Mouse (Mus musculus) olfactory bulb, adult 2 months (tissue): ENCODE measurements around the gene Dnah1. TPM values are rescaled to one million over a fixed set of nuclear protein-coding genes. Genes with fewer than 3 reads are reported as not detected.

Source experiments
- H3K27ac ChIP-seq: fragments of 200-500 bp; 2 replicates; pipeline ENCODE4 v1.5.1; 2012; ENCODE audit warnings: low read depth, low read length; ENCODE audit not compliant: insufficient read depth
- H3K4me1 ChIP-seq: fragments of 200-500 bp; 2 replicates; pipeline ENCODE4 v1.6.1; 2012; ENCODE audit warnings: low read length; ENCODE audit not compliant: control insufficient read depth, insufficient read depth
- H3K4me3 ChIP-seq: fragments of 200-500 bp; 2 replicates; pipeline ENCODE4 v1.5.1; 2012; ENCODE audit warnings: mild to moderate bottlenecking, low read depth, low read length, moderate library complexity; ENCODE audit not compliant: insufficient read depth
- CTCF ChIP-seq: fragments of 200-500 bp; IDR thresholded peaks from 2 replicates; pipeline ENCODE4 v1.5.1; 2012; ENCODE audit warnings: low read depth, mild to moderate bottlenecking, low read length, moderate library complexity; ENCODE audit not compliant: insufficient read depth
- POLR2A ChIP-seq: fragments of 200-500 bp; IDR thresholded peaks from 2 replicates; pipeline ENCODE4 v1.6.1; 2012; ENCODE audit warnings: mild to moderate bottlenecking, low read depth, low read length, moderate library complexity; ENCODE audit not compliant: insufficient read depth
- WGBS: fragments of 180-500 bp; shearing (Covaris S2); methylation state at CpG from one replicate; pipeline ENCODE4 v1.1.7; 2018; 5-methylcytosine and 5-hydroxymethylcytosine counted together
- polyA plus RNA-seq: library from polyadenylated mRNA; stranded (reverse); fragments of >200 nt; gene quantifications from 2 replicates; pipeline ENCODE4 v1.2.4, GENCODE M21; 2012; ENCODE audit warnings: low replicate concordance; ENCODE audit not compliant: missing spikeins, insufficient read depth, insufficient read length

Gene Dnah1
- polyA plus RNA-seq, 1 experiment = not detected

DNA sequence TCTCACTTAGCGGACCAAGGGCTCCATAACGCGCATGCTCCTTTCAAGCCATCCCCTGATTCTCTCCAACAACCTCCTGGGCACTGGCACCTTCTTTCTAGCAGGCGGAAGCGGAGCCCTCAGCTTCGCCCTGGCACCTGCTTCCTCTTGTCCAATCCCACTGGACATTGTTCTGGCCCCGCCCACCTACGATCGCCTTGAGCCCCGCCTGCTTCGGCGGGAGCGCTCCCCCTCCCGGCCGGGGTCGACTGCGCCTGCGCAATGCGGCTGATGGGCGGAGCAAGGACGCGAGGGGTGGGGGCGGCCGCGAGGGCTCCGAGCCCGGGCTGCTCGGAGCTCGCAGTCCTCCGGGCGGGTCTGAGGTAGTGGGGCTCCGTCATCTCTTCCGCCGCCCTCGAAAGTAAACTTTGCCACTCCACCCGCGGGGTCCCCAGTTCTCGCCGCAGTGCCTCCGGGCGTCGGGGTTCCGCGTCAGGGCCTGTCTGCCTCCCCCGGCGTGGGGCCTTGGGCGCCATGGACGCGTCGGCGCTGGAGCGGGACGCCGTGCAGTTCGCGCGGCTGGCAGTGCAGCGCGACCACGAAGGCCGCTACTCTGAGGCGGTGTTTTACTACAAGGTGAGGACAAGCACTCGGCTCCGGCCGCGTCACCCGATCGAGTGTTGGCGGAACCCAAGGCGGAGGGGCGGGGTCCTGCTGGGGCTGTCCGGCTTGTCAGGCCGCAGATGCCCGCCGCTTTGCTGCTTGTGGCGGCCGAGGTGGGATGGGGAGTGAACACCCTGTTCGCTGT, 12.9 kb upstream of the Dnah1 start, which contains the start of gene Capn7:
Gene Capn7, plus strand, starts transcription at position 270 of the 787 bp plus-strand sequence.
- peak within 1 kb of the TSS; percentile 90 for H3K4me3 ChIP-seq
- TF ChIP-seq CTCF = no peak
- TF ChIP-seq POLR2A = peak; percentile 99
- peak within 1 kb of the TSS; percentile 60 for H3K27ac ChIP-seq
- WGBS = under 1% methylated on average over 78 of the region's 78 CpGs
- H3K4me1 ChIP-seq = 0 out of 2 replicates have a peak, but pooled peaks cover 3% of the 10 kb centered on the region

- Histone ChIP-seq H3K4me3 (no peak overlapping the region), H3K27ac (no peak overlapping the region), H3K4me1 (0 out of 2 replicates have a peak, but pooled peaks cover 3% of the 10 kb centered on the region)
- TF ChIP-seq CTCF (no peak), POLR2A (no peak)
- WGBS = 23% methylated on average over 3 of the region's 3 CpGs
Measured at GRCm38 (mm10) chr14:31335765-31336164, 12.1 kb upstream of the Dnah1 start.

- no peak overlapping the region for H3K4me3 ChIP-seq
- WGBS = 77% methylated on average over 4 of the region's 4 CpGs
- no peak for TF ChIP-seq CTCF
- no peak for TF ChIP-seq POLR2A
- no peak overlapping the region for H3K27ac ChIP-seq
- H3K4me1 ChIP-seq = 0 out of 2 replicates have a peak, but pooled peaks cover 3% of the 10 kb centered on the region
Measured at GRCm38 (mm10) chr14:31330957-31331356, 7.3 kb upstream of the Dnah1 start.

DNA sequence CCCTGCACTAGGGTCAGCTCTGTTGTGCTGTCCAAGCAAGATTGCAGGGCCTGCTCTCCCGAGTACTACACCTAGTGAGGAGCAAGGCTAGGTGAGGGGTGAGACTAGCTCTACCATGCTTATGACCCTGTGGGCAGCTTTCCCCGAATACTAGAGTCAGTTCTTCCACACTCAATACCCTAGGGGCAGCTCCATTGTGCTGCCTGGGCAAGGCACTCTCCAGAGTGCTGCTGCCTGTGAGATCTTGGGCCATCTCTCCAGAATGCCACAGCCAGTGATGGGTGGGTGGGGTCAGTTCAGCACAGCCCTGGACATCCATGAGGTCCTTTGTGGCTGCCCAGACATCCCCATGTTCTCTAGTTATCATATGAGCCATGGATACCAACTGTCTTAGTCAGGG, 6.0 kb upstream of the Dnah1 start:
- no peaks in the 10 kb centered on the region for H3K4me1 ChIP-seq
- H3K27ac ChIP-seq = no peak overlapping the region
- H3K4me3 ChIP-seq = no peak overlapping the region
- TF ChIP-seq POLR2A = no peak
- TF ChIP-seq CTCF = no peak
- WGBS = 58% methylated on average over 2 of the region's 2 CpGs

DNA sequence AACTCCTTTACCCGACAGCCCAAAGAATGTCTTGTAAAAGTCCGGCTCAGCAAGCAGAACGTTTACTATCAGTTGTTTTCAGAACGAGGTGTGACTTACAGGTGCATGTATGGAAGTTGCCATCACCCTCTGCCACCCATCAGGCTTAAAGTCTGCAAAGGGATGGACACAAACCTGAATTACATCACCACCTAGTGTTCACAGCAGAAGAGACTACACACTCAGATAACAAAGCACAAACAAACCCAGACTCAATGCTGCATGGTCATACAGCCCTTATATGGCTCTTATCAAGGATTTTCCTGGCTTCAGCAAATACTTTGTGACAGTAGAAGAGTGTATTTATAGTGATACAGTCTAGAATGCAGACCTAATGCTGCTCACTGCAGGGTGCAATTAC, 4.0 kb upstream of the Dnah1 start:
- no peak for TF ChIP-seq CTCF
- TF ChIP-seq POLR2A = no peak
- no peak overlapping the region for H3K27ac ChIP-seq
- H3K4me1 ChIP-seq = peaks cover 5% of the 10 kb centered on the region; the same call in 1 of the 2 replicates
- H3K4me3 ChIP-seq = no peak overlapping the region
- 80% methylated on average over 4 of the region's 4 CpGs for WGBS

DNA sequence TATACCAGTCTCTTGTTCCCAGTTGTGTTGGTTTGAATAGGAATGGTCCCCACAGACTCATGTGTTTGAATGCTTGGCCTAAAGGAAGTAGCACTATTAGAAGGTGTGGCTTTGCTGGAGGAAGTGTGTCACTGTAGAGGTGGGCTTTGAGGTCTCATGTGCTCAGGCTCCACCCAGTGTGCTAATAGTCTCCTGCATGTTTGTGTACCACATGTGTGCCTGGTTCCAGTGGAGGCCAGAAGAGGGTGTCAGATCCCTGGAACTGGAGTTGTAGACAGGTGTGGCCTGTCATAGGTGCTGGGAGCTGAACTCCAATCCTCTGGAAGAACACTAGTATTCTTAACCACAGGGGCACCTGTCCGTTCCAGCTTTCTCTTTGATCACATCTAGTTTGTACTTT, 3.5 kb upstream of the Dnah1 start:
- H3K4me3 ChIP-seq = no peak overlapping the region
- peaks cover 5% of the 10 kb centered on the region; the same call in 1 of the 2 replicates for H3K4me1 ChIP-seq
- 95% methylated on average over 1 of the region's 1 CpGs for WGBS
- no peak overlapping the region for H3K27ac ChIP-seq
- TF ChIP-seq CTCF (no peak), POLR2A (no peak)

GRCm38 (mm10) chr14:31326770-31327169, 3.1 kb upstream of the Dnah1 start:
- Histone ChIP-seq H3K27ac (no peak overlapping the region), H3K4me1 (peaks cover 5% of the 10 kb centered on the region; the same call in 1 of the 2 replicates), H3K4me3 (no peak overlapping the region)
- 89% methylated on average over 7 of the region's 7 CpGs for WGBS
- TF ChIP-seq POLR2A = no peak
- no peak for TF ChIP-seq CTCF

DNA sequence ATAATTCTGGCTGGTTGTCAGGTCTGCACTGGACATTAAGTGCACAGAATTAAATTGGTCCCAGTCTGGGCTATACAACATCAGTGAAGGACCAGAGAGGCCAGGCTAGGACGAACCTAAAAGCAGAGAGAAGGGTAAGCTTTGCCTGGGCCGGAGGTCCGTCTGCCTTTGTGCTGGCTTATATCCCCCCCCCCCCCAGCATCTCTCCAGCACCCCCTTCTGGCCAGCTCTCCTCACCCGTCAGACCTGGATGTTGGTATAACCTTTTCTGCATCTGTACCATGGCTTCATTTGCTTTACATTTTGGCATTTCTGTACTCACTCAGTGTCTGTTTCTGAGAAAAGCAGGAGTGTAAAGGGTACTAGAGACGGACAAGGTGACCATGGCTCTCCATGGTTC, 1.9 kb upstream of the Dnah1 start:
- TF ChIP-seq CTCF = no peak
- TF ChIP-seq POLR2A = no peak
- Histone ChIP-seq H3K27ac (no peak overlapping the region), H3K4me1 (peaks cover 5% of the 10 kb centered on the region; the same call in 1 of the 2 replicates), H3K4me3 (no peak overlapping the region)
- WGBS = 50% methylated on average over 5 of the region's 5 CpGs

DNA sequence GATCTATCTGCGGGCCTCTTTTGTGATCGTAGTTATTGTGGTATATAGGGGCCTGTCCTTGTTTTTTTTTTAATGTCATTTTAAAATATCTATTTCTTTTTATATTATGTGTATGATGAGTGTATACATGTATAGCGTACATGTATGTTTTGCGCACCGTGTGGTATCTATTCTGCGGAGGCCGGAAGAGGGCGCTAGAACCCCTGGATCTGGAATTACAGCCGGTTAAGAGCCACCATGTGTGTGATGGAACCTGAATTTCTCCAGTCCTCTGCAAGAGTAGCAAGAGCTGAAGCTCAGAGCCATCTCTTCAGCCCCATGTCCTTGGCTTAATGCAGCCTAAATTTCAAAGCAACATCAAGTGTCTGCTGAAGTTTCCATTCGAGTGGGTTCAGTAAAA, 1.2 kb upstream of the Dnah1 start:
- Histone ChIP-seq H3K27ac (no peak overlapping the region), H3K4me1 (peaks cover 5% of the 10 kb centered on the region; the same call in 1 of the 2 replicates), H3K4me3 (no peak overlapping the region)
- no peak for TF ChIP-seq CTCF
- TF ChIP-seq POLR2A = no peak
- WGBS = 72% methylated on average over 10 of the region's 10 CpGs

DNA sequence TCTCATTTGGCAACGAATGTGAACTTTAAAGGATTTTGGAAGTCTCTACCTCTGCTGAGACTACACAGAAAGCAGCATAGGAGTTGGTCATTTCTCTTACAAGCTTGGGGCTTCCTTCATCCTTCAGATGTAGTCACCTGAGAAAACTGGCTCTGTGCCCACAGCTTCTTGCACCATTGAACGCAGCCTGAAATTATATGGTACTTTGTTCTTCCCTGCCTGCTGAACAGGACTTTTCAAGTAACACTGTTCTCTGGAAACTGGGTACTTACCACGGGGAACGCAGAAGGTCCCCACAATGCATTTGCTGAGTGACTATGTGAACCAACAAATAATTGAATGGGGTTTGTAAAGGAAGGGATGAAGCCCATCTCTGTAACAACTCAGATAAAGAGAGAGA, 507 bp downstream of the Dnah1 start:
- WGBS = 43% methylated on average over 4 of the region's 4 CpGs
- Histone ChIP-seq H3K4me1 (peaks cover 5% of the 10 kb centered on the region; the same call in 1 of the 2 replicates), H3K4me3 (no peak overlapping the region), H3K27ac (no peak overlapping the region)
- TF ChIP-seq CTCF = no peak
- no peak for TF ChIP-seq POLR2A
